Mouse (Mus musculus): Measurements from ENCODE around the gene Tmem258. TPM values are rescaled to one million over a fixed set of nuclear protein-coding genes. Genes with fewer than 3 reads are reported as not detected.

Gene Tmem258
- polyA plus RNA-seq, 1 experiment: 285 TPM

GRCm38 (mm10) chr19:10213796-10214471 lies 10.1 kb downstream of the Tmem258 start:
- no peak for TF ChIP-seq CTCF (IDR thresholded peaks at IDR 0.05; ENCODE audit: borderline replicate concordance, insufficient read depth, low read length)
- TF ChIP-seq POLR2A (IDR thresholded peaks at IDR 0.05; ENCODE audit: low read depth, low read length): no peak
- no peaks in the 10 kb centered on the region for H3K4me1 ChIP-seq (ENCODE audit: control insufficient read depth, insufficient read depth, low read length)
- H3K4me3 ChIP-seq (ENCODE audit: insufficient read depth, low read length): no peak overlapping the region
- no peak overlapping the region for H3K27ac ChIP-seq (ENCODE audit: insufficient read depth, low read length)

GRCm38 (mm10) chr19:10216101-10216500 lies 12.3 kb downstream of the Tmem258 start:
- Histone ChIP-seq H3K4me3 (ENCODE audit: insufficient read depth, low read length) (no peak overlapping the region), H3K27ac (ENCODE audit: insufficient read depth, low read length) (no peak overlapping the region), H3K4me1 (ENCODE audit: control insufficient read depth, insufficient read depth, low read length) (no peaks in the 10 kb centered on the region)
- no peak for TF ChIP-seq CTCF (IDR thresholded peaks at IDR 0.05; ENCODE audit: borderline replicate concordance, insufficient read depth, low read length)
- TF ChIP-seq POLR2A (IDR thresholded peaks at IDR 0.05; ENCODE audit: low read depth, low read length): no peak

- no peaks in the 10 kb centered on the region for H3K4me1 ChIP-seq (ENCODE audit: control insufficient read depth, insufficient read depth, low read length)
- no peak overlapping the region for H3K27ac ChIP-seq (ENCODE audit: insufficient read depth, low read length)
- no peak overlapping the region for H3K4me3 ChIP-seq (ENCODE audit: insufficient read depth, low read length)
- TF ChIP-seq CTCF (IDR thresholded peaks at IDR 0.05; ENCODE audit: borderline replicate concordance, insufficient read depth, low read length): no peak
- no peak for TF ChIP-seq POLR2A (IDR thresholded peaks at IDR 0.05; ENCODE audit: low read depth, low read length)
Observed at GRCm38 (mm10) chr19:10219108-10219507, 15.3 kb downstream of the Tmem258 start.

- Histone ChIP-seq H3K4me3 (ENCODE audit: insufficient read depth, low read length) (no peak overlapping the region), H3K27ac (ENCODE audit: insufficient read depth, low read length) (no peak overlapping the region), H3K4me1 (ENCODE audit: control insufficient read depth, insufficient read depth, low read length) (no peaks in the 10 kb centered on the region)
- no peak for TF ChIP-seq POLR2A (IDR thresholded peaks at IDR 0.05; ENCODE audit: low read depth, low read length)
Observed at GRCm38 (mm10) chr19:10219593-10219992, 15.8 kb downstream of the Tmem258 start.

- Histone ChIP-seq H3K4me3 (ENCODE audit: insufficient read depth, low read length) (no peak overlapping the region), H3K4me1 (ENCODE audit: control insufficient read depth, insufficient read depth, low read length) (no peaks in the 10 kb centered on the region), H3K27ac (ENCODE audit: insufficient read depth, low read length) (no peak overlapping the region)
- TF ChIP-seq POLR2A (IDR thresholded peaks at IDR 0.05; ENCODE audit: low read depth, low read length): no peak
- TF ChIP-seq CTCF (IDR thresholded peaks at IDR 0.05; ENCODE audit: borderline replicate concordance, insufficient read depth, low read length): no peak
Observed at GRCm38 (mm10) chr19:10221585-10221984, 17.8 kb downstream of the Tmem258 start.

- Histone ChIP-seq H3K4me3 (ENCODE audit: insufficient read depth, low read length) (no peak overlapping the region), H3K4me1 (ENCODE audit: control insufficient read depth, insufficient read depth, low read length) (no peaks in the 10 kb centered on the region), H3K27ac (ENCODE audit: insufficient read depth, low read length) (no peak overlapping the region)
- no peak for TF ChIP-seq POLR2A (IDR thresholded peaks at IDR 0.05; ENCODE audit: low read depth, low read length)
- TF ChIP-seq CTCF (IDR thresholded peaks at IDR 0.05; ENCODE audit: borderline replicate concordance, insufficient read depth, low read length): no peak
Observed at GRCm38 (mm10) chr19:10222656-10223055, 18.8 kb downstream of the Tmem258 start.

GRCm38 (mm10) chr19:10223561-10223960 lies 19.7 kb downstream of the Tmem258 start:
- TF ChIP-seq POLR2A (IDR thresholded peaks at IDR 0.05; ENCODE audit: low read depth, low read length) (no peak), CTCF (IDR thresholded peaks at IDR 0.05; ENCODE audit: borderline replicate concordance, insufficient read depth, low read length) (no peak)
- Histone ChIP-seq H3K27ac (ENCODE audit: insufficient read depth, low read length) (no peak overlapping the region), H3K4me3 (ENCODE audit: insufficient read depth, low read length) (no peak overlapping the region), H3K4me1 (ENCODE audit: control insufficient read depth, insufficient read depth, low read length) (no peaks in the 10 kb centered on the region)

- TF ChIP-seq POLR2A (IDR thresholded peaks at IDR 0.05; ENCODE audit: low read depth, low read length): no peak
- no peak for TF ChIP-seq CTCF (IDR thresholded peaks at IDR 0.05; ENCODE audit: borderline replicate concordance, insufficient read depth, low read length)
- H3K4me1 ChIP-seq (ENCODE audit: control insufficient read depth, insufficient read depth, low read length): no peaks in the 10 kb centered on the region
- H3K4me3 ChIP-seq (ENCODE audit: insufficient read depth, low read length): no peak overlapping the region
- no peak overlapping the region for H3K27ac ChIP-seq (ENCODE audit: insufficient read depth, low read length)
Observed at GRCm38 (mm10) chr19:10224637-10225453, 21.0 kb downstream of the Tmem258 start.

GRCm38 (mm10) chr19:10225767-10226166 lies 22.0 kb downstream of the Tmem258 start:
- TF ChIP-seq CTCF (IDR thresholded peaks at IDR 0.05; ENCODE audit: borderline replicate concordance, insufficient read depth, low read length) (no peak), POLR2A (IDR thresholded peaks at IDR 0.05; ENCODE audit: low read depth, low read length) (no peak)
- H3K27ac ChIP-seq (ENCODE audit: insufficient read depth, low read length): no peak overlapping the region
- no peaks in the 10 kb centered on the region for H3K4me1 ChIP-seq (ENCODE audit: control insufficient read depth, insufficient read depth, low read length)
- no peak overlapping the region for H3K4me3 ChIP-seq (ENCODE audit: insufficient read depth, low read length)

- Histone ChIP-seq H3K4me1 (ENCODE audit: control insufficient read depth, insufficient read depth, low read length) (no peaks in the 10 kb centered on the region), H3K27ac (ENCODE audit: insufficient read depth, low read length) (no peak overlapping the region), H3K4me3 (ENCODE audit: insufficient read depth, low read length) (no peak overlapping the region)
- TF ChIP-seq POLR2A (IDR thresholded peaks at IDR 0.05; ENCODE audit: low read depth, low read length) (no peak), CTCF (IDR thresholded peaks at IDR 0.05; ENCODE audit: borderline replicate concordance, insufficient read depth, low read length) (no peak)
Observed at GRCm38 (mm10) chr19:10231016-10231415, 27.2 kb downstream of the Tmem258 start.

All from embryonic fibroblast, embryonic 13.5 days (primary cell).